ENCODE assay signal across 10 mouse cellular contexts in genomic region chr12:93549900-93550299, GRCm38 (mm10).
DNase-seq lines count a peak whose midpoint lies in the region; ATAC-seq and TF ChIP-seq lines count a peak whose summit lies in the region.
"Had no signal": no experiment of that assay in that cellular context is flagged by ENCODE, and none has a peak within 500 bp of the region (broad histone marks: within the 10 kb centered on the region; RNA-seq: fewer than 3 reads in every experiment).

No protein-coding gene starts in this region.

- no peak for DNase-seq in gastrocnemius, adult 2 months
- DNase-seq in gastrocnemius, postnatal 14 days: no peak
- peak; percentile 2 for DNase-seq in liver, adult 2 months (ENCODE audit: extremely low read depth, low read depth, low spot score)
- DNase-seq in liver, embryonic 11.5 days (ENCODE audit: low spot score): no peak
- DNase-seq in ZHBTc4 (ENCODE audit: low read depth, low spot score): peak; percentile 4
- DNase-seq in right cerebral cortex, postnatal 36 days (ENCODE audit: low spot score in 2 of 2): no peak
- no peak for DNase-seq in thymus, postnatal 10 days (ENCODE audit: low spot score in 2 of 2)

- intact Hi-C loops in gastrocnemius, adult 2 months (cut with DNase I): no loop called here
- intact Hi-C loops in gastrocnemius, postnatal 14 days (cut with DNase I; ENCODE audit: low total_unique reads): no loop called here

- no peak for ATAC-seq in liver, embryonic 11.5 days (replicated peaks; ENCODE audit: low FRiP score)
- peak; percentile 44; the same call in 1 of the 2 replicates for ATAC-seq in megakaryocyte-erythroid progenitor cell, adult 5-6 weeks (replicated peaks; ENCODE audit: low FRiP score, low TSS enrichment, poor library complexity, severe bottlenecking)
- ATAC-seq: midbrain, embryonic 16.5 days had no signal

- TF ChIP-seq POLR2A in liver, adult 2 months (IDR thresholded peaks at IDR 0.05; ENCODE audit: extremely low read depth, insufficient read depth, low read length): no peak

- no peak overlapping the region for H3K4me2 ChIP-seq in liver, embryonic 11.5 days
- H3K4me2 ChIP-seq: embryonic facial prominence, embryonic 15.5 days had no signal

- no peak overlapping the region for H3K9ac ChIP-seq in liver, adult 2 months (ENCODE audit: low read depth, low read length)
- no peak overlapping the region for H3K9ac ChIP-seq in liver, embryonic 11.5 days (ENCODE audit: low read depth, low read length)
- H3K9ac ChIP-seq: embryonic facial prominence, embryonic 15.5 days had no signal

- no peak overlapping the region for H3K27ac ChIP-seq in gastrocnemius, adult 2 months
- H3K27ac ChIP-seq in liver, adult 2 months (replicated peaks; ENCODE audit: insufficient read depth, low read depth, low read length): no peak overlapping the region
- H3K27ac ChIP-seq in liver, embryonic 11.5 days (ENCODE audit: low read depth, low read length): no peak overlapping the region
- H3K27ac ChIP-seq: embryonic facial prominence, embryonic 15.5 days had no signal

- no peaks in the 10 kb centered on the region for H3K36me3 ChIP-seq in liver, adult 2 months (ENCODE audit: control insufficient read depth, insufficient read depth, low read length)
- H3K36me3 ChIP-seq in liver, embryonic 11.5 days (ENCODE audit: control insufficient read depth, insufficient read depth, low read length): no peaks in the 10 kb centered on the region
- H3K36me3 ChIP-seq: embryonic facial prominence, embryonic 15.5 days had no signal

- peak; percentile 57 for TF ChIP-seq CTCF in gastrocnemius, adult 2 months (IDR thresholded peaks at IDR 0.05)
- TF ChIP-seq CTCF in liver, adult 2 months (IDR thresholded peaks at IDR 0.05; ENCODE audit: low read depth, low read length): no peak

- no peaks in the 10 kb centered on the region for H3K27me3 ChIP-seq in liver, adult 2 months (ENCODE audit: control insufficient read depth, insufficient read depth, low read length)
- H3K27me3 ChIP-seq in liver, embryonic 11.5 days (replicated peaks; ENCODE audit: control insufficient read depth, insufficient read depth, low read length): no peaks in the 10 kb centered on the region
- H3K27me3 ChIP-seq: embryonic facial prominence, embryonic 15.5 days had no signal

- H3K9me3 ChIP-seq in liver, embryonic 11.5 days (ENCODE audit: control insufficient read depth, low read length): no peaks in the 10 kb centered on the region
- H3K9me3 ChIP-seq: embryonic facial prominence, embryonic 15.5 days had no signal

- H3K4me1 ChIP-seq in liver, adult 2 months (ENCODE audit: control insufficient read depth, insufficient read depth, low read length): no peaks in the 10 kb centered on the region
- no peaks in the 10 kb centered on the region for H3K4me1 ChIP-seq in liver, embryonic 11.5 days (replicated peaks; ENCODE audit: control insufficient read depth, insufficient read depth, low read length)
- H3K4me1 ChIP-seq: embryonic facial prominence, embryonic 15.5 days had no signal

- WGBS in liver, adult 2 months: 28% methylated on average over 4 of the region's 4 CpGs
- 33% methylated on average over 4 of the region's 4 CpGs for WGBS in liver, embryonic 11.5 days

- no peaks in the 10 kb centered on the region for H3K79me2 ChIP-seq in liver, adult 2 months (ENCODE audit: control insufficient read depth, insufficient read depth, low read length)

- H3K4me3 ChIP-seq in gastrocnemius, adult 2 months: no peak overlapping the region
- no peak overlapping the region for H3K4me3 ChIP-seq in liver, adult 2 months (ENCODE audit: insufficient read depth, low read depth, low read length)
- H3K4me3 ChIP-seq in liver, embryonic 11.5 days (ENCODE audit: low read depth, low read length): no peak overlapping the region
- H3K4me3 ChIP-seq: embryonic facial prominence, embryonic 15.5 days had no signal

Comparison
In these comparisons a context has a peak if more than half of its experiments do, and no peak if none do; other contexts are left out.
1. DNase-seq: peak in liver, adult 2 months (single experiment) and ZHBTc4 (single experiment); none in gastrocnemius, adult 2 months (single experiment), gastrocnemius, postnatal 14 days (single experiment), liver, embryonic 11.5 days (single experiment), right cerebral cortex, postnatal 36 days (0 of 2) and thymus, postnatal 10 days (0 of 2).